Mouse (Mus musculus): Measurements from ENCODE around the gene Sipa1.

The Sipa1 gene

GRCm38 (mm10) chr19:5686437-5686836 lies 22.9 kb upstream of the Sipa1 start:
- no peak for DNase-seq (ENCODE audit: low spot score in 2 of 2)

GRCm38 (mm10) chr19:5685861-5686260 lies 22.4 kb upstream of the Sipa1 start:
- DNase-seq (ENCODE audit: low spot score in 2 of 2), result no peak

- DNase-seq (ENCODE audit: low spot score in 2 of 2), result no peak
These were observed 21.9 kb upstream of the Sipa1 start for GRCm38 (mm10) chr19:5685431-5685830.

DNA sequence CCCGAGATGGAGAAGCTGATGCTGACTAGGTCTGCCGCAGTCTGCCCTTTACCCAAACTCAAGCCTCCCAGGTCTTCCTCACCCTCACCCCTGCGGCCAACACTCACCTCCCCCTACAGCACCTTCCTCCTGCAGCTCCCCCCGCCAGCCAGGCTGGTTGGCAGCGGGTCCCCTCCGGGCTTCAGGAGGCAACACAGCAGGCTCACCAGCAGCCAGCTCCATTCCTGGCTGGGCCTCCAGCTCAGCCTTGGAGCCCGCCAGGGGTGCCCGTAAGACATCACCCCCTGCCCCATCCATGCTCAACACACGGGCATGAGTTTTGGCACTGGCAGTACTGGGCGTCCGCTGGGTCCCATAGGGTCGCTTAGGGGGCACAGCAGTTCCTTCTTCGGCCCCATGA lies 21.5 kb upstream of the Sipa1 start:
- no peak for DNase-seq (ENCODE audit: low spot score in 2 of 2)

DNA sequence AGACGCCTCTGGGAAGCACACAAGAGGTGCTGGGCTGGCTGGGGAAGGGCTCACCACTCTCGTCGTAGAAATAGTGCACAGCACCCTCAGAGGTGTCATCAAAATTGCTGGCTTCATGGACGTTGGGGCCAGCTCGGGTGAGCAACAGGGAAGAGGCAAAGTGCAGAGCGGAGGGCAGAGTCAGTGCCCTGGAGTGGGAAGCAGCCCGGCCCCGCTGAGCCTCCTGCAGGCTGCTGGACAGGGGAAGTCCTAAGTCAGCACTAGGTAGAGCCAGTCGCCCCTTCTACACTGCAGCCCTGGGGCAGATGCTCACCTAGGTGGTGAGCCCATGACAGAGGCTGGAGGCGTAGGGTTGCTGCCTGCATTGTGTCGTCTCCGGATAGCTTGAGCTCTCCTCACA lies 20.7 kb upstream of the Sipa1 start:
- no peak for DNase-seq (ENCODE audit: low spot score in 2 of 2)

DNA sequence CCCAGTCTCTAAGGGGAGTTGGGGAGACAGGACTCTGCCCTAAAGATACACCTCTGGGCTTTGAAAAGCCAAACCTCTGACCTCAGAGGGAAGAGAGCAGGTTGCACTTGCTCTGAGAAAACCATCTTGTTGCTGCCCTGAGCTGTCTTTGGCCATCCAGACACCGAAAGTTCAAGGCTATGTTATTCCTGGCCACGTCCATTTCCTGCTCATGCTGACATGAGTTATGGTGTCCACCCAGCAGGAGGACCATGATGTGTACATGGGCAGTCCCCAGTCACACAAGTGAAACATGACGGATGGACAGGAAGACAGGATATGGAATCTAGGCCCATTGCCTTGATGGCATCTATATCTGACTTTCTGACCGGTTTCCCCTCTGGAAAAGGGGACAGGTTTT lies 16.9 kb upstream of the Sipa1 start:
- no peak for DNase-seq (ENCODE audit: low spot score in 2 of 2)

- no peak for DNase-seq (ENCODE audit: low spot score in 2 of 2)
These were observed 4.9 kb upstream of the Sipa1 start for GRCm38 (mm10) chr19:5668372-5668771.

DNA sequence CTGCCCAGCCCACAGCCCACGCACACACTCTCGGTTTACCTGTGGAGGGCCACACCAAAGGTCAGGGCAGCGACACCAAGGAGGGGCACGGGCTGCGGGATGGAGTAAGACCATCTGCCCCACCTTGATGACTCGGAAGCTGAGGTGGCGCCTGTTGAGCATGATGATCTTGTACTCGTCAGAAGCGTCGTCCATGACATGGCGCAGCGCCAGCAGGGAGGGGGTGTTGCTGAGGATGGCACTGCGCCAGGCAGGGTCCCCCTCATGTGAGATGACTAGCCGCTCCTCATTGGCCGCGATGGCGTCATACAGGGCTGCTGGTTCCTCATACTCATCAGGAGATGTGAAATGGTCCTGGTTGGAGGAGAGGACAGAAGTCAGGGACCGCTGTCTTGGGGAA lies 2.9 kb upstream of the Sipa1 start:
- DNase-seq (ENCODE audit: low spot score in 2 of 2), result no peak

- no peak for DNase-seq (ENCODE audit: low spot score in 2 of 2)
These were observed 2.0 kb upstream of the Sipa1 start for GRCm38 (mm10) chr19:5665465-5665864.

GRCm38 (mm10) chr19:5664669-5665257 lies 1.3 kb upstream of the Sipa1 start:
- DNase-seq (ENCODE audit: low spot score in 2 of 2), result no peak

DNA sequence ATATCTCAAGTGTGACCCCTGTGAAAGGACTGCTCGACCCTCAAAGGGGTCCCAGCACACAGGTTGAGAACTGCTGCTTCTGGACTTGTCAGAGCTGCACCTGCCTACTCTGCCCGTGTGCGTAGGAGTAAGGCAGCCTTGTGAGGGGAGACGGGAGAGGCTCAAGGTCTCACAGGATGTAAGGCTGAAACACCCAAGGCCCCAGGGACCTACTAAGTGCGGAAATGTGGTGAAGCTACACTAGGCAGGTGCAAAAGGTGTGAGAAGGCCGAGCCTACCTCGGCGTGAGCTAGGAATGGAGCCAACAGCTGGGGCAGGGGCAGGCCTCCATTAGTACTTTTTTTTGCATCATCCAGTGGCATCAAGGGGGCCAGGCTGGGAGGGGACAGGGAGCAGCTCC lies 1.2 kb downstream of the Sipa1 start:
- no peak for DNase-seq (ENCODE audit: low spot score in 2 of 2)

DNA sequence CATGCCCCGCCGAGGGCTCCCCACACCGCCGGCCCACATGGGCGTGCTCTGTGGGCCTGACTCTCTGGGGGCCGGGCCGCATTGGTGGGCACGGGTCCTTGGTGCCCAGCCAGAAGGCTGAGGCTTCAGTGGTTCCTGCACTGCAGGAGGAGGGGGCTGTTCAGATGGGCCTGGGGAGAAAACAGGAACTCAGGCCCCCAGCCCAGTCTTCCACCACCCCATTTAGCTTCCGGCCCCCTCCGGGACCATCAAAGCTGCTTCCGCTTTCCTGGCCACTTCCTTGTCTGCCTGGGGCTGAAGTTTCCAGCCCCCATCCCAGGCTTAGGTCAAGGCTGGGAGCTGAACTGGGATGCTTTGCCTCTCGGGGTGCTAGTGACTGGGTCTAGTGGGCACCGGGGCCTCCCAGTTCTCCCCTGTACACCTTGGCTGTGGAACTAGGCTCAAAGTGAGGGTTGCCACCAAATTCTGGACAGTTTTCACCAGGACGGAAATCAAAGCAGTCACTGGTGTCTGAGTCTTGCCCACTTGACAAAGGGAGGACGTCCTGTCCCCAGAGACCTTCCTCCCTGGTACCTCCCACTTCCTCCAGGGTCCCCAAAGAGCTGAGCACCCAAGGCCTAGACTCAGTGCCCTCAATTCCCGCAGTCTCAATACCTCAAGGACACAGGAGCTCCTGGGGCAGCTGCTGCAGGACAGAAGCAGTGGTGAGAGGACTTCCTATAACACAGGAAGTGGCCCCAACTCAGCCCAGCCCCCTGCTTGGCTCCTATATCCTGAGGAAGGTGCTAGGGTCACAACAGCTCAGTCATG lies 2.4 kb downstream of the Sipa1 start:
- peak in 1 of 2 experiments; percentile 17 for DNase-seq (ENCODE audit: low spot score in 2 of 2)

DNA sequence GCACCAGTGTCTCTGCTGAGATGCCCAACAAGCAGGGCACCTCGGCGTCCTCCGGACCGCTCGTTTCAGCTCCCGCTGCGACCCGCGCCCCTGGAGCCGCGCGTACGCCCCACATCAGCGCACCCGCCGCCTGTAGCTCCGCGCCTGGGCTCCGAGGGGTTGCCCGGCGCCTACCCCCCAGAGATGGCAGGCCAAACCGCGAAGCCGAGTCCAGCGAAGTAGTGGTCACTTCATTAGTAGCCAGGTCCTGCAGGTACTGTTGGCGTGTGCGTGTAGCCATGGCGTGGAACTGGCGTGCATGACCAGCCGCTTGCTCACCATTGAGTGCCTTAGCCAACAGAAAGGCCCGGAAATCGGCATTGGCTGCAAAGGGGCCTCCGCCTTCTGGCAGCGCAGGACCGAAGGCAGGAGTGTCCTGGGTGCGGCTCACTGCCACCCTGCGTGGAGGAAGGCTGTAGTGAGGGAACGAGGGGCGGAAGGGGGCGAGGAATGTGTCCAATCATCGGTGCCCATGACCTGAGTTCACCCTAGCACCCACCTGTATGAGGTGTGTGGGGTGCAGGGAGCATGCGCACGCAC lies 8.7 kb downstream of the Sipa1 start:
- DNase-seq (ENCODE audit: low spot score in 2 of 2), result no peak

GRCm38 (mm10) chr19:5653969-5654719 lies 9.4 kb downstream of the Sipa1 start:
- DNase-seq (ENCODE audit: low spot score in 2 of 2), result no peak

DNA sequence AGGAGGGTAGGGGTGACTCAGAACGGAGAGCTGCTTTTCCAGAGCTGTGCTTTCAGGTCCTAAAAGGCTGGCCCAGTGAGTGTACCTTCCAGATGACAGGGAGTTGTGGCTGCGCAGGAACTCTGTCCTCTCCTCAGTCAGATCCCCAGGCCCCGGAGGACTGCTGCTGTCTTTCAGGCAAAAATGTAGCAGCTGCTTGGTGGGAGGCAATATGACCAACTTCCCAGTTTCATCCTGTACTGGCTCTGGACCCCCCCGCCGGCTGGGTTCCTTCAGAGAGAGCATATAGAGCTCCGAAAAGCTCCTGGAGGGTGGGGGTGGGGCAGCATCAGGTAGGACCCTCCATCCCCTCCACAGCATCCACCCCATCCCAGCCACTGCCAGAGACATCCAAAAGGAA lies 10.9 kb downstream of the Sipa1 start:
- DNase-seq (ENCODE audit: low spot score in 2 of 2), result peak in 1 of 2 experiments; percentile 20

- DNase-seq (ENCODE audit: low spot score in 2 of 2), result no peak
These were observed 11.8 kb downstream of the Sipa1 start for GRCm38 (mm10) chr19:5651502-5652274.

GRCm38 (mm10) chr19:5649298-5649741 lies 14.2 kb downstream of the Sipa1 start:
- no peak for DNase-seq (ENCODE audit: low spot score in 2 of 2)

- DNase-seq (ENCODE audit: low spot score in 2 of 2), result peak; percentile 74 to 83
These were observed 14.9 kb downstream of the Sipa1 start for GRCm38 (mm10) chr19:5648401-5649297.

DNA sequence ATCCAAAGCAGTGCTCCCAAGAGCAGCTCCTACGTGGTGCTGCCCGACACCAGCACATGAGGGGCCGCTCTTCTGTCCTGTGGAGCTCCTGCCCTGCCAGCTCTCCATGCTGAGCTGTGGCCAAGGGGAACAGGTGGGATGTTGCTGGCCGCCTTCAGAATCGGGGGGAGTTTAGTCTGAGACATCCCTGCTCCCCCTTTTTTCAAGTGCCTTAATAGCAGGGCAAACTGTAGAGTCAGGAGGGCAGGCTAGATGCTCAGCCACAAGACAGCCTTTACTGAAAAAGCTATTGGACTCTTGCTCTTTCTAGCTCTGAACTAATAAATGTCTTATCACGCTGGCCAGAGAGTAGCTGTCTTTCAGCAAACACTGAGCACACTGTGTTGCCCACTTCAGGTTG lies 15.7 kb downstream of the Sipa1 start:
- DNase-seq (ENCODE audit: low spot score in 2 of 2), result no peak

DNA sequence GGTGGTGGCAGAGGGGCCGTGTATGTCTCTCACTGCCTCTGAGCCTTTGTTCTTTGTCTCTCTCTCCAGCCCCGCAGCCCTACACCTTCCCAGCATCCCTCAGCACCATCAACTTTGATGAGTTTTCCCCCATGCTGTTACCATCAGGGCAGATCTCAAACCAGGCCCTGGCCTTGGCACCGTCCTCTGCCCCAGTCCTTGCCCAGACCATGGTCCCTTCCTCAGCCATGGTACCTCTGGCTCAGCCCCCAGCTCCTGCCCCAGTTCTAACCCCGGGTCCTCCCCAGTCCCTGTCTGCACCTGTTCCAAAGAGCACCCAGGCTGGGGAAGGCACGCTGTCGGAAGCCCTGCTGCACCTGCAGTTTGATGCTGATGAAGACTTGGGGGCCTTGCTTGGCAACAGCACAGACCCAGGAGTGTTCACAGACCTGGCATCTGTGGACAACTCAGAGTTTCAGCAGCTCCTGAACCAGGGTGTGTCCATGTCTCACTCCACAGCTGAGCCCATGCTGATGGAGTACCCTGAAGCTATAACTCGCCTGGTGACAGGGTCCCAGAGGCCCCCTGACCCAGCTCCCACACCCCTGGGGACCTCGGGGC lies 16.7 kb downstream of the Sipa1 start:
- no peak for DNase-seq (ENCODE audit: low spot score in 2 of 2)
